Mouse (Mus musculus): Measurements from ENCODE around the gene Vil1.

DNA sequence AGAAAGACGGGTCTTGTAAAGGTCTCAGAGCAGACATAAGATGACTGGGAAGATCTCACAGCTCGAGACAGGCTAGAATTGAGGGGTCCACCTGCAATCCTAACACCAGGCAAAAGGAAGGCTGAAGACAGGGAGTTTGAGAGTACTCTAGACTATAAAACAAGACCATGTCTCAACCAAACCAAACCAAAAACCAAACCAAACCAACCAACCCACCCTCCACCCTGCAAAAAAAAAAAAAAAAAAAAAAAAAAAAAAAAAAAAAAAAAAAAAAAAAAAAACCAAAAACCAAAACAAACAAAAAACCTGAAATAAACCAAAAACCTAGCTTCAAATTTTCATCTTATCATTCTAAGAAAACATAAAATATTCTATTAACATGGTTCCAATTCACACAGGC is 35.4 kb downstream of the Vil1 start:
- no peak for TF ChIP-seq EP300 (IDR thresholded peaks at IDR 0.05; ENCODE audit: low read depth)
- no peak for TF ChIP-seq CTCF (IDR thresholded peaks at IDR 0.05; ENCODE audit: low read depth)

Data from liver, postnatal 0 days (tissue).